Mouse (Mus musculus): ENCODE measurements around the gene Aldh3a1. TPM values are rescaled to one million over a fixed set of nuclear protein-coding genes. Genes with fewer than 3 reads are reported as not detected.

The Aldh3a1 gene
- polyA plus RNA-seq, 1 experiment from 2014 or later = not detected

DNA sequence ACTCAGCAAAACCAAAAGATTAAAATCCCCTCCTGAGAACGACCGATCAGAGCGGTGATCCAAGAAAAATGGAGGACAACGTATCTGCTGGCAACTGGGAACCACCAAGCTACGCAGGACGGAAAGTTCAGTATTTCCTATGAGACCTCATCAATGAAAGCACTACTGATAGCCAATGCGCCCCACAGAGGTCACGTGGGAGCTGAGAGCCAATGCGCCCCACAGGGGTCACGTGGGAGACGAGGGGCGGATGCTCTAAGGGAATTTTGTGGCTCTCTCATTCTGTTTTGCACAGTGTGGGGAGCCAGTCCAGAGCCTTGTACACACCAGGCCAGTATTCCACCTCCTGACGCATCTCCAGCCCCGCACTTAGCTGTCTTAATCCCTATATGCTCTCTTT is 55.2 kb downstream of the Aldh3a1 start:
- Histone ChIP-seq H3K4me3 (no peak overlapping the region), H3K9ac (no peak overlapping the region), H3K27ac (no peak overlapping the region), H3K27me3 (no peaks in the 10 kb centered on the region), H3K4me1 (peaks cover 3% of the 10 kb centered on the region; the same call in 1 of the 2 replicates), H3K4me2 (replicated peaks) (no peak overlapping the region), H3K9me3 (replicated peaks) (no peaks in the 10 kb centered on the region), H3K36me3 (peaks cover 32% of the 10 kb centered on the region)
- no peak for ATAC-seq (ENCODE audit: low FRiP score)
- 95% methylated on average over 14 of the region's 14 CpGs for WGBS

GRCm38 (mm10) chr11:61263841-61264240 is 56.5 kb downstream of the Aldh3a1 start:
- WGBS = 88% methylated on average over 1 of the region's 1 CpGs
- H3K27me3 ChIP-seq = no peaks in the 10 kb centered on the region
- no peaks in the 10 kb centered on the region for H3K9me3 ChIP-seq (replicated peaks)
- H3K4me2 ChIP-seq (replicated peaks) = no peak overlapping the region
- H3K4me3 ChIP-seq = no peak overlapping the region
- ATAC-seq (ENCODE audit: low FRiP score) = no peak
- H3K36me3 ChIP-seq = peaks cover 23% of the 10 kb centered on the region
- H3K9ac ChIP-seq = no peak overlapping the region
- peaks cover 5% of the 10 kb centered on the region; the same call in 1 of the 2 replicates for H3K4me1 ChIP-seq
- H3K27ac ChIP-seq = no peak overlapping the region

GRCm38 (mm10) chr11:61266551-61267533 is 59.5 kb downstream of the Aldh3a1 start, which contains the start of gene Aldh3a2:
Gene Aldh3a2, minus strand, starts transcription at chr11:61267464.
- Histone ChIP-seq H3K4me3 (peak within 1 kb of the TSS; percentile 70), H3K9me3 (replicated peaks) (no peaks in the 10 kb centered on the region), H3K4me2 (replicated peaks) (peak within 1 kb of the TSS; percentile 72), H3K9ac (peak within 1 kb of the TSS; percentile 84), H3K36me3 (peaks cover 9% of the 10 kb centered on the region), H3K27ac (peak within 1 kb of the TSS; percentile 94), H3K27me3 (peaks cover 5% of the 10 kb centered on the region; the same call in 1 of the 2 replicates), H3K4me1 (peaks cover 5% of the 10 kb centered on the region; the same call in 1 of the 2 replicates)
- WGBS = 1% methylated on average over 54 of the region's 58 CpGs
- peak; percentile 100 for ATAC-seq (ENCODE audit: low FRiP score)

Other genes with a start within 250 kb of the Aldh3a1 start
- 2.7 and 3.2 TPM in 2 replicates for gene Kcnj12, start 185.0 kb upstream of the Aldh3a1 start, polyA plus RNA-seq (2016; fragmentation: Nextera tagmentation; extraction: Ambion mirVana)
- gene Tnfrsf13b, start 80.8 kb upstream of the Aldh3a1 start, polyA plus RNA-seq (2016; fragmentation: Nextera tagmentation; extraction: Ambion mirVana) = 1.1 and 1.5 TPM in 2 replicates
- 344 and 354 TPM in 2 replicates for gene Usp22, start 32.5 kb upstream of the Aldh3a1 start, polyA plus RNA-seq (2016; fragmentation: Nextera tagmentation; extraction: Ambion mirVana)
- 23.7 and 25.9 TPM in 2 replicates for gene Aldh3a2, start 59.9 kb downstream of the Aldh3a1 start, polyA plus RNA-seq (2016; fragmentation: Nextera tagmentation; extraction: Ambion mirVana)
- gene Slc47a2, start 135.3 kb downstream of the Aldh3a1 start, polyA plus RNA-seq (2016; fragmentation: Nextera tagmentation; extraction: Ambion mirVana) = not detected in 2 replicates
- 0.10 and 0.20 TPM in 2 replicates for gene Slc47a1, start 170.8 kb downstream of the Aldh3a1 start, polyA plus RNA-seq (2016; fragmentation: Nextera tagmentation; extraction: Ambion mirVana)
- 5.1 and 7.3 TPM in 2 replicates for gene Rnf112, start 246.6 kb downstream of the Aldh3a1 start, polyA plus RNA-seq (2016; fragmentation: Nextera tagmentation; extraction: Ambion mirVana)